Mouse (Mus musculus): Measurements from ENCODE around the gene N4bp2l2.
"Not testable (repeated sequence)": the region's sequence is repeated elsewhere in the genome, so short reads cannot be mapped to it uniquely, and the experiment has no call there.

Gene N4bp2l2

DNA sequence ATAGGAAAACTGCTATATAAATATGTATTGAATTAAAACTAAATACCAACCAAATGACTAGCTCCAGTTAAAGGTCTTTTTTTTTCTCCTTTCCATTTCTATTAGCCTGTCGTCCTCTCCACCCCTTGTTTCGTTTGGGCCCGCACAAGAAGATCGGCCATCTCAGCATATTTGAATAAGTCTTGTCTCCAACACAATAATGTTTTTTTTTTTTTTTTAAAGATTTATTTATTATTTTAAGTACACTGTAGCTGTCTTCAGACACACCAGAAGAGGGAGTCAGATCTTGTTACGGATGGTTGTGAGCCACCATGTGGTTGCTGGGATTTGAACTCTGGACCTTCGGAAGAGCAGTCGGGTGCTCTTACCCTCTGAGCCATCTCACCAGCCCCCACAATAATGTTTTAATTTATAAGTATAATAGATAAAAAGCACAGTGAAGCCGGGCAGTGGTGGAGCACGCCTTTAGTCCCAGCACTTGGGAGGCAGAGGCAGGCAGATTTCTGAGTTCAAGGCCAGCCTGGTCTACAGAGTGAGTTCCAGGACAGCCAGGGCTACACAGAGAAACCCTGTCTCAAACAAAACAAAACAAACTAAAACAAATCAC lies at the start of gene N4bp2l2:
N4bp2l2 (minus strand) TSS at position 51 of the 607 bp plus-strand sequence.
- DNase-seq: not testable (repeated sequence)

DNA sequence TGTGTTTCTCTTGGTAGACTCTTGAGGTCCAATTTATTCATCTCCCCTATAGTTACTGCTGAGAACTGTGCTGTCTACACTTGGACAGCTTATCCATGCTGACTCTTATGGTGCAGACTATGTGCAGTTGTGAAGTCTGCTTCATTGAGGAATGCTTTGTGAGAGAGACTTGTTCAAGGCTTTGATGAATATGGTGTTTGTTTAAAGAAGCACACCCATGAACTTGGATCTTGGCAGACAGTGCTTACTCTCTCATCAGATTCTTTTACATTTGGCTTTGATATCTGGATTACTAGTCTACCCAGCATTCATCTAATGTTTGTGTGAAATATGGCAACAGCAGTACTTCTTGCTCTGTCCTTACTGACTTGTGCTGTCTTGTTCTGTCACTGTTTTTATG lies 47.4 kb upstream of the N4bp2l2 start:
- DNase-seq: no peak

DNA sequence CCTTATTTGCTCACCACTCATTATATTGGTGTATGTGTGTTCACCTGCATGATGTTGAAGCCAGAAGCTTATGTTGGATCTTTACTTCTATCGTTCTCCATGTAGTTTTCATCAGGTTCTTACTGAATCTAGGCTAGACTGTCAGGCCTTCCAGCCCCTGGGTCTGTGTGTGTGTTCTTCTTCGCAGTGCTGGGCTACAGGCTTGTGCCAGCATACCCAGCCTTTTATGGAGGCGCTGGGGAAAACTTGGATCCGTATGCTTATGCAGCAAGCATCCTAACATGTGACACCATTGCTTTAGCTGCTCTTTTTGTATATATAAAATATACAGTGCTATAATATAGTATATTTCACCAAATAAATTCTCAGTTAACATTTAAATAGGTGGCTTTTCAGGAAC lies 45.5 kb upstream of the N4bp2l2 start:
- DNase-seq: no peak

DNA sequence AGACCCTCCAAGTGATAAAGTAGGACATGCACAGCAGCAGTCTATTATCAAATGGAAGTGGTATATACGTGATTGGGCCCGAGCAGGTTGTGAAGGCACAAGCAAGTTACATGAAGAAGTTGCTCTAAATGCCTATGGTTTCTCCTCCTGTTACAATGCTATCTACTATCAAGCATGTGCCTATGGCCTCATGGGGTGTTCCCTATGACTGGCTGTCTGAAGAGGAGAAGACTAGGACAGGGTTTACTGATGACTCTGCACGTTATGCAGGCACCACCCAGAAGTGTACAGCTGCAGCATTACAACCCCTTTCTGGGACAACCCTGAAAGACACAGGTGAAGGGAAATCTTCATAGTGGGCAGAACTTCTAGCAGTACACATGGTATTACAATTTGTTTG lies 41.2 kb upstream of the N4bp2l2 start:
- not testable (repeated sequence) for DNase-seq

DNA sequence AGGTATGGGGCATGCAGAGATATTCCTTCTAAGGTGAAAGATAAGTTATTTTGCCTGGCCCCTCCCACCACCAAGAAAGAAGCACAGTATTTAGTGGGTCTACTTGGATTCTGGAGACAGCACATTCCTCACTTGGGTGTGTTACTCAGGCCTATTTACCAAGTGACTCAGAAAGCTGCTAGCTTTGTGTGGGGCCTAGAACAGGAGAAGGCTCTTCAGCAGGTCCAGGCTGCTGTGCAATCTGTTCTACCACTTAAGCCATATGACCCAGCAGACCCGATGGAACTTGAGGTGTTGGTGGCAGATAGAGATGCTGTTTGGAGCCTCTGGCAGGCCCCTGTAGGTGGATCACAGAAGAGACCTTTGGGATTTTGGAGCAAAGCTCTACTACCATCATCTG lies 40.7 kb upstream of the N4bp2l2 start:
- DNase-seq: not testable (repeated sequence)

DNA sequence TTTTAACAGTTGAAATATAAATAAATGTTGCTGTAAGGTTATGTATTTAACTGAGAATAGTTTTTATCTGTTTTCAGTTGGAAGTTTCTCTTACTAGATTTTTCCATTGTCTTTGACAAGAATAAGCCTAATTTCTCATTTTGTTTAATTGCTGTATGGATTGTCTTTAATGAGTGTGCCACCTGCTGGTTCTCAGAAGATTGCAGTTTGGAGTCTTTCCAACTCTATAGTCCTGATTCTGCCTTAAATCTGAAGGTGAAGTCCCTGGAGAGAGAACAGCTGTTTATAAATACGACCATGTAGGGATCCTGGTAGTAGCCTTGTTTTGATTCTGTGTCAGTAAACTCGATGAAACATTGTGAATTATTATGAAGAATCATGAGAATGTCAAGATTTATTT lies 36.7 kb upstream of the N4bp2l2 start:
- peak; percentile 19 to 72 for DNase-seq

DNA sequence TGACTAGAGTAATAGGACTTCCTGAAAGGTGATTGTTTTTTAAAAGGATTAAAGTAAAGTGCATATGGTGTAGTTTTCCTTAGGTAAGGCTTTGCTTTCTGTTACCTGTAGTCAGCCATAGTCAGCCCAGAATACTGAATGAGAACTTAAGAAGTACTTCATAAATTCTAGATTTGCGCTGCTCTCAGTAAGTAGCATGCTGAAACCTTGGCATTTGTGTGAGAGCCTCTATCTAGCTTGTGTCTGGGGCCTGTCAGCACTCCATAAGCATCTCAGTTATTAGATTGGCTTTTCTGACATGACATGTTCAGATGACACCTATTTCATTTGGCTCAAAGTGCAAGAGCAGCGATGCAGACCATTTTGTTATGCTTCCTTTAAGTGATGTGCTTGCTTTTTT lies 27.3 kb upstream of the N4bp2l2 start:
- no peak for DNase-seq

DNA sequence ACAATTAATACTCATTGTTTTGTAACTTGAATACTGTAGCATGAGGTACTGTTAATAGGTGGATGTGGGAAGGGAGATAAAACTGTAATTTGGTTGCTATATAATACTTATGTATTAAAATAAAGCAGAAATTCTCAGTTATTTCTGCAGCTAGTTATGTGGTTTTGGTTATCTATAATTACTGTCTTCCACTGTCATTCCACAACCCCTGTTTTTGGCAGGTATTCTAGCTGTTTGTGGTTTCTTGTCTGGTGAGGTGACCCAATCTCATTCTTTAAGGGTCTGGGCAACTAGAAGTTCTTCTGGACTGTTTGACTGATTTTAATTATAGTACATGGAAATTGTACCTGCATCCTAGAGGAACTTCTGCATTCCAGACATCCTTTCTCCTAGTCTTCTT lies 24.7 kb upstream of the N4bp2l2 start:
- no peak for DNase-seq

DNA sequence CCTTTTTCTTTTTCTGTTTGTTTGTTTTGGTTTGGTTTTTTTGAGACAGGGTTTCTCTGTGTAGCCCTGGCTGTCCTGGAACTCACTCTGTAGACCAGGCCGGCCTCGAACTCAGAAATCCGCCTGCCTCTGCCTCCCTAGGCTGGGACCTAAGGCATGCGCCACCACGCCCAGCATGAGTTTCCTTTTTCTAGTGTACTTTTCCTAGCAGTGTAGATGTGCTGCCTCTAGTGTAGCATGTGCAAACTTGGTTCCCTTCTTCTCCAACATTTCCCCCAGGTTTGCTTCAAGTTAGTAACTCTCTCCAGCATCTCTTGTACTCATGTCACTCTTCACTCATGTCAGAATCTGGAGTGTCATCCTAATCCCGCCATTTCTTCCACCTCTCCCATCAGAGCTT lies 16.9 kb upstream of the N4bp2l2 start:
- DNase-seq: not testable (repeated sequence)

DNA sequence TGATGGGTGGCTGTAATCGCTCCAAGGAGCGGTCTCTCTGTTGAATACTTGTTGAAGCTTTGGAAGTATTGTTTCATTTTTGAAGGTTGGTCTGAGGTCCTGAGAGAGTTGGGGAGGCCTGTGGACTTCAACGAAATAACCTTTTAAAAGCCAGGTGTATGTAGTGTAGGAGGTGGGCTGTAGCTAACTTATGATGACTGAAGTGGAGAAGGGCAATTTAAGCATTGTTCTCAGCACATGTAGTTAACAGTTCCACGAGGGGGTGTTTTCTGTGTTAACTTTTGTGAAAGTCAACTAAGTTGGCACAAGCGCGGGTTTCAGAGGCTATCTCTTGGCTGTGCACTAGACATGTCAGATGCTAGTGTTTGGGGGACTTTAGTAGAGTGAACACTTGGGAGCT lies 8.9 kb upstream of the N4bp2l2 start:
- no peak for DNase-seq

DNA sequence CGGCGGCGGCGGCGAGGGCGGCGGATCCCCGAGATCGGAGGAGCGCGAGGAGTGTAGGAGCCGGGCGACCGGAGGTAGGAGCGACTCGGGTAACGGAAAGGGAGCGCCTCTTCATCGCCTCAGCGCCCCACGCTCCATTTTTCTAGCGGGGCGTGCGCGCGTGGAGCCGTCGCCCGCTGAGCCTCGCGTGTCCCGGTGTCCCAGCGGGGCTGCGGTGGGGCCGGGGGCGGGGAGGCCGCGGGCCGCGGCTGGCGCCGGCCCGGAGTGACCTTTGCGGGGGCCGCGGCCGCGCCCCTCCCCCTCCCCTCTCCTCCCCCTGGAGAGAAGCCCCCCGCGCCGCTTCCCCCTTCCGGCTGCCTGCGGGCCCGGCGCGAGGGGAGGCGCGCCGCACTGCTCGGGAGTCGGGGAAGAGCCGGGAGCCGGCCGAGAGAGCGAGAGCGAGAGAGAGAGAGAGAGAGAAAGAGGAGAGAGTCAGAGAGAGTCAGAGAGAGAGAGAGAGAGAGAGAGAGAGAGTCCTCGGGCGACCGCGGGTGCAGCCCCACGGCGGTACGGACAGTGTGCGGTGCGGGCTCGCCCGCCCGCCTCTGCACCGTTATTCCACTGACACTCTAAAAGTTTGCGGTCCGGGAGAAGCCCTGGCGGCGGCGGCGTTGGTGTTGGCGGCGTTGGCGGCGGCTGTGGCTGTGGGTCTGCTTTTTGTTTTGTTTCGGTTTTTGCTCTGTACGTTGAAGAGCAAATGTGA lies 8.1 kb upstream of the N4bp2l2 start:
- DNase-seq: no peak

DNA sequence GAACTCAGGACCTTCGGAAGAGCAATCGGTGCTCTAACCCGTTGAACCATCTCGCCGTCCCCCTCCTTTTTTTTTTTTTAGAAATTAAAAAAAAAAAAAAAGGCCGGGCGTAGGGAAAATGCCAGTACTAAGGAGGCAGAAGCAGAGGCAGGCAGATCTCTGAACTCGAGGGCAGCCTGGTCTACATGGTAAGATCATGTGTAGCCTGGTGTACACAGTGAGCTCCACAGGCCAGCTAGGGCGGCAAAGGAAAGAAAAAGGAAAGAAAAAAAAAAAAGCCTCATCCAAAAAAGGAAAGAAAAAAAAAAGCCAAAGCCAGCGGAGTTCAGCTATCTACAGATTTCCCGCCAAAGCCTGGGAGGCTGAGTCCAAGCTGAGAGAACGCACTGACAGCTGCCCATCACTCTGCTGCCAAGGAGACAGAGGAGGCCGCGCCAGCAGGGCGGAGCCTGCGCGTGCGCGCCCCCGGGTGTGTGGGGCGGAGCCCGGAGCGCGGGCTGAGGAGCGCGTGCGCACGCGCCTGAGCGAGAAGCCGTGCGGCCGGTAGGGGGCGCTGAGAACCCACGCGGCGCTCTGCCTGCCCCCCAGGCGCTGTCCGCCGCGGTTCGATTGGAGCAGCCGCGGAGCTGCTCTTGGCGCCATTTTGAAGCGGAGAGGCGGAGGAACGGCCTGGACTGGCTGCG lies 7.3 kb upstream of the N4bp2l2 start, which contains the start of gene Pds5b:
Pds5b (plus strand) TSS at position 587 of the 683 bp plus-strand sequence.
- peak; percentile 91 to 92 for DNase-seq

DNA sequence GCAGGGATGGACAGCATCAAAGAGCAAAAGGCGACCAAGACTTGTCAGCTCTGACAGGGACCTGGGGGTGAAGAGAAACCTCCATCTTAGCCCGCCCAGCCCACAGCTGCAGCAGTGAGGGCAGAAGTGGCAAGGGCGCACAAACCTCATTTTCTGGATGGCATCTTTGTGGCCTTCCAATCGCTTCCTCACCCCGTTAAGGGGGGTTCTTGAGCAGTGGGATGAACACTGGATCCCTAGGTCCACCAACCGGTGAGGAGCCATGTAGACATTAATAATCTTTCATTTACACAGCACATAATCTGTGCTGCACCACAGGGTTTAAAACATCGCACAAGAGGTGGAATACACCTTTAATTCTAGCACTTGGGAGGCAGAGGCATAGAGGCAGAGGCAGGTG lies 6.4 kb upstream of the N4bp2l2 start:
- no peak for DNase-seq

DNA sequence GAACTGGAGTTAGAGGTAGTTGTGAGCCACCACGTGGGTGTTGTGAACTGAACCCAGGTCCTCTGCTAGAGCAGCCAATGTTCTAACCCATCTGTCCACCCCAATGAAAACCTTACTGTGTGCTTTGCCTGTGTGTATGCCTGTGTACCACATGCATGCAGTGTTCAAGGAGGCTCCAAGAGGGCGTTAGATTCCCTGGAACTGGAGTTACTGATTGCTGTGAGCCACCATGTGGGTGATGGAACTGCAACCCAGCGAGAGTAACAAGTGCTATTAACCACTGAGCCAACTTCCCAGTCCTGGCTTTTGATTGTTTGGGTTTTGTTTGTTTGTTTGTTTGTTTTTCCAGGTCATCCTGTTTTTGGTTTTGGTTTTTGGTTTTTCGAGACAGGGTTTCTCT lies 2.7 kb upstream of the N4bp2l2 start:
- no peak for DNase-seq

DNA sequence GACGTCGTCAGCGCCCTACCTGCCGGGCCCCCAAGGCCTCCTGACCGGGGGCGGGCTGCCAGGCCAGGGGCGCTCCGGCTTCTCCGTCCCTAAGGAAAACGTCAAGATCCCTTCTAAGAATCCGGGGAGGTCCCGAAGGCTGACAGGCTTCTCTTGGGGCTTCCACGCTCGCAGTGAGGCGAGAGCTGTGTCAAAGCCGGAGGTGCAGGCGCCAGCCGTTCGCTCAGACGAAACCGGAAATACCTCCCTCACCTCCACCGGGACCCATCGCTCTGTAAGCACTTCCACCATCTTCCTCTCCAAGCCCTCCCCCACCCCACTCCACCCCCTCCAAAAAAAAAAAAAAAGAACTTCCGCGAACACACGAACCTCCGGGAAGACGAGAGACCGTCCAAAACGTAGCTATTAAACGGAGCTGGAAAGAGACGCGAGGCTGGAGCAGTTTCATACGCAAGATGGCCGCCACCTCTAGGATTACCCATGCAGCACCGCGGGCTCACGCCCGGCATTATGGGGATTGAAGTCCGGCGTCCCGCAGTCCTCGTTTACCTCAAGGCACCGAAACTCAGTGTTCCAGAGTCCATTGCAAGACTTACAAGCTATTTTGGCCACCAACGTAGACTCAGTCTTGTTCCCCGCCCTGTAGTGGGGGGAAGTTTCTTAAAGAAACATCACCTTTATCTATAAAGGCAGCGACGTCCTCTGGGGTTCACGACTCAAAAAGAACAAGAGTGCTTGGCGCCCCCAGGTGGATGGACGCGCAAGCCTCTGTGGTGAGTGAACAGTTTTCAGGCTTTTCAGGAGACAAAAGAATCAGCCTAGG lies 640 bp downstream of the N4bp2l2 start:
- DNase-seq: peak; percentile 98

DNA sequence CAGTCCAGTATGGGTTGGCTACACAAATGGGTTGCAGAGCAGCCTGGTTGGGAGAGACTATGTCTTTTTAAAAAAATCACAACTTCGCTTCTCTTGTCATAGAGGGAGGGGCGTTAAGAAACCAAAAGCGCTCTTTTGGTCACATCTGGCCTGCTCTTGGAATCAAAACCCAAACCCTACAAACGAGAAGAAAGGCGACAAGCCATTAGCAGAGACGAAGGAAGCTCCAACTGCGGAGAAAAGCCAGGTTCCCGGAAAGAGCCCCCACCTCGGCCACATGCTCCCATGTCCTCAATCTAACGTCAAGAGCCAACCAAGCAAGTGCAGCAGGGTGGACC lies 1.2 kb downstream of the N4bp2l2 start:
- DNase-seq: no peak

DNA sequence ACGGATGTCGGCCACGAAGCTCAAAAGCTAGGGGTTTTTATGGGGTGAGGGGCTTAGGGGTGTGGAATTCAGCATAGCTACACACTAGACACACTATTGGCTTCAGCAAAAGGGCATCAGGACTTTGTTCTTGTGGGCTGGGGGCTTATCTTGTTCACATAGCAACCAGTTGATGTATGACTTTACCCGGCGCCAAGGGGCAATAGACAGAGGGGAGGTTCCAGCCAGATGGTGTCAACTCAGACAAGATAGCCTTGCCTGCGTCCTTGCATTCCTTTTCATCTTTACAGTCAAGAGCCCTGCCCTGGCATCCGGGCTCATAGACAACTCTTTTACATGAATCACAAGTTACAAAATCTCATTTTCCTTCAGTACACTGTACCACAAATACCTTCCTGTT lies 2.1 kb downstream of the N4bp2l2 start:
- not testable (repeated sequence) for DNase-seq

DNA sequence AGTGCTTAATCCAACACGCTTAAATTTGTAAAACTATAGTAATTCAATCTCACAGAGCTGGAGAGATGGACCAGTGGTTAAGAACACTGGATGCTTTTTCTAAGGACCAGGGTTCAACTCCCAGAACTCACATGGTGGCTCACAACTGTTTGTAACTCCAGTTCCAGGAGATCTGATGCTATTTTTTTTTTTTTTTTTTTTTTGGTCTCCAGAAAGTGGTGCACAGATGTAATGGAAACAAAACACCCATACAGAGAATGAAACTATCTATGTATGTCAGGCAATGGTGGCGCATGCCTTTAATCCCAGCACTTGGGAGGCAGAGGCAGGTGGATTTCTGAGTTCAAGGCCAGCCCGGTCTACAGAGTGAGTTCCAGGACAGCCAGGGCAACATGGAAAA lies 5.7 kb downstream of the N4bp2l2 start:
- DNase-seq: not testable (repeated sequence)

DNA sequence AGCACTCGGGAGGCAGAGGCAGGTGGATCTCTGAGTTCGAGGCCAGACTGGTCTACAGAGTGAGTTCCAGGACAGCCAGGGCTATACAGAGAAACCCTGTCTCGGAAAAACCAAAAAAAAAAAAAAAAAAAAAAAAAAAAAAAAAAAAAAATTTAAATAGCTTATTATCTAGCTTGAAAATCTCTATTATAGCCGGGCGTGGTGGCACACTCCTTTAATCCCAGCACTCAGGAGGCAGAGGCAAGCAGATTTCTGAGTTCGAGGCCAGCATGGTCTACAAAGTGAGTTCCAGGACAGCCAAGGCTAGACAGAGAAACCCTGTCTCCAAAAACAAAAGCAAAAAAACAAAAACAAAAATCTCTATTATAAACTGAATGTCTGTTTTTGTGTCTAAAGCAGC lies 6.6 kb downstream of the N4bp2l2 start:
- DNase-seq: not testable (repeated sequence)

DNA sequence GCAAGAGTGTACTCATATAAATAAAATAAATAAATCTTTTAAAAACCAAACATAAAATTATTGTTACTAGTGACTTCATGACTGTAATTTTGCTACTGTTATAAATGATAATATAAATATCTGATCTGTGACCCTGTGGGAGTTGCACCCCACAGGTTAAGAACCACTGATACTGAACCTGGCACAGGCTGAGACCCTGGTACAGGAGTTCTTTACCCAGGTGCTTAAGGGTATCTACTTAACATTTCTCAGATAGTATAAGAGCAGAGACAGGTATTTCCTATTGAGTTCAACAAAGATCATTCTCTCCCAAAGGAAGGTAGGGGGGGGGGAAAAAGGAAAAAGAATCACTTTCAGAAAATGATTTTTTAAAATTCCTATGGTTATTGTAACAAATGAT lies 11.4 kb downstream of the N4bp2l2 start:
- DNase-seq: no peak

DNA sequence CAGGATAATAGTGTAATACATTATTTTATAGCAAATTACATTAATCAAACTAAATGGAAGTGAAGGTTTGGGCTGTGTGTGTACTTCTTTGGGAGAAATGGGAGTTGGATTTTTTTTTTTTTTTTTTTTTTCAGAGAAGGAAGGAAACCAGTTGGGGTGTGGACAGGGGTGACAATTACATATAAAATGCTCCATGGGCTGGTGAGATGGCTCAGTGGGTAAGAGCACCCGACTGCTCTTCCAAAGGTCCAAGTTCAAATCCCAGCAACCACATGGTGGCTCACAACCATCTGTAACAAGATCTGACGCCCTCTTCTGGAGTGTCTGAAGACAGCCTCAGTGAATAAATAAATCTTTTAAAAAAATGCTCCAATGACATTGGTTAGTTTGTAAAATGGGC lies 13.4 kb downstream of the N4bp2l2 start:
- no peak for DNase-seq

DNA sequence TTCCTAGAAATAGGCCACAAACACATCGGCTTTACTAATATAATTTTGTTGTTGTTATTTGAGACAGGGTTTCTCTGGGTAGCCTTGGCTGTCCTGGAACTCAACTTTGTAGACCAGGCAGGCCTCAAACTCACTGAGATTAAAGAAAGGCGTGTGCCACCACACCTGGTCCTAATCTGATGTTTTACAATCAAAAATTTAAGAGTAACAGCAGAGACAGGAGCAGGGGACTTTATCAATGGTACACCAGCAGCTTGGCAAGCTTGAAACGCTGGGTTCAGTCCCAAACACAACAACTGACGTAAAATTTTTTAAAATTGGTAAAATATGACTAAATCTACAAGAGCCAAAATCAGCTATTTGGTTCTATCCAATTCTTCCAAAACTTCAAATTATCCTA lies 21.1 kb downstream of the N4bp2l2 start:
- no peak for DNase-seq

DNA sequence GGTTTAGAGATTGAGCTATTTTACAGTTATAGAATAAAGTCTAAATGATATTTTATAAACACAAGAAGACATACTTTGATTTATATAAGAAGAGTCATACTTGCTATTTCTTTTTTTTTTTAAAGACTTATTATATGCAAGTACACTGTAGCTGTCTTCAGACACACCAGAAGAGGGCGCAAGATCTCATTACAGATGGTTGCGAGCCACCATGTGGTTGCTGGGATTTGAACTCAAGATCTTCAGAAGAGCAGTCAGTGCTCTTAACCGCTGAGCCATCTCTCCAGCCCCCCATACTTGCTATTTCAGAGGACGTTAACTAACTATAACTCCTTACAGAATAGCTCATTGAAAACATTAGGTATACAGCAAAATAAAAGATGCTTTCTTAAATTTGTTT lies 22.6 kb downstream of the N4bp2l2 start:
- not testable (repeated sequence) for DNase-seq
